Comparison of ENCODE assay signal across 8 mouse cellular contexts in the genomic region with DNA sequence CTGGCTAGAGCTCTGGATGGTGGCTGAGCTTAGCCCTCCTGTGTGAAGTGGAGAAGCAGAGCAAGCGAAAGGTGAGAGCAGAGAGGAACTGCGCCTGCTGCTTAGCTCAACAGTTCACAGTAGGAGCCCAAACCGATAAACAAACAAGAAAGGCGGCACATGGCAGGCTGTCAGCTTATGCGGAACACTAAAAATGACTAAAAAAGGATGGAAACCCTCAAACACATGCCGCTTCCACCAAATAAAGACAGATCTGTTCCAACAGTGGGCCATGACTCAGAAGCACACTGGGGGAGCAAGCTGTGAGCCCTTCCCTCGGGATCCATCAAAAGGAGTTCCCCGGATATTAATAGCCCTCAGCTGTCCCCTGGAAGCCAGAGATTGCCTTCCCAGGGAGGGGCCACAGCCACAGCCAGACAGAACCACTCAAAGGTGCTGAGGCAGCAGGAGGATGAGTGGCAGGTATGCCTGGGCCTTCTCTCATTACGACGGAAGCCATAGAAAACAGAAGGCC. TPM values are rescaled to one million over a fixed set of nuclear protein-coding genes. Genes with fewer than 3 reads are reported as not detected.
DNase-seq lines count a peak whose midpoint lies in the region; ATAC-seq and TF ChIP-seq lines count a peak whose summit lies in the region.

No protein-coding gene starts in this region.

- peaks cover 34% of the 10 kb centered on the region for H3K4me1 ChIP-seq in limb, embryonic 13.5 days
- peaks cover 60% of the 10 kb centered on the region for H3K4me1 ChIP-seq in limb, embryonic 10.5 days
- peaks cover 92% of the 10 kb centered on the region for H3K4me1 ChIP-seq in forebrain, embryonic 10.5 days
- peaks cover 15% of the 10 kb centered on the region for H3K4me1 ChIP-seq in lung, adult 2 months (ENCODE audit: control insufficient read depth, insufficient read depth, low read length)

- no peak overlapping the region for H3K9ac ChIP-seq in limb, embryonic 13.5 days

- H3K36me3 ChIP-seq in limb, embryonic 13.5 days, result no peaks in the 10 kb centered on the region
- no peaks in the 10 kb centered on the region for H3K36me3 ChIP-seq in limb, embryonic 10.5 days
- H3K36me3 ChIP-seq in forebrain, embryonic 10.5 days (replicated peaks), result peaks cover 7% of the 10 kb centered on the region

- CTCF ChIA-PET in Patski (lab: Charles Lee), result interaction anchor here (1.0 to 2.4 kb wide), 3 partner anchors 49 to 56 kb away, joined by 3 to 7 read pairs (median 4); no protein-coding TSS in a partner anchor

- 27% methylated on average over 10 of the region's 10 CpGs for WGBS in limb, embryonic 13.5 days
- WGBS in limb, embryonic 10.5 days, result 23% methylated on average over 10 of the region's 10 CpGs
- WGBS in forebrain, embryonic 10.5 days, result 35% methylated on average over 10 of the region's 10 CpGs
- WGBS in lung, adult 2 months, result 49% methylated on average over 10 of the region's 10 CpGs

- H3K27ac ChIP-seq in limb, embryonic 13.5 days, result no peak overlapping the region
- H3K27ac ChIP-seq in limb, embryonic 10.5 days, result no peak overlapping the region
- H3K27ac ChIP-seq in forebrain, embryonic 10.5 days, result peak overlapping the region; percentile 78

- in situ Hi-C loops in Patski (cut with MboI; ENCODE audit: low pct_unique_long_range_greater_than_20kb), result no loop called here

- TF ChIP-seq CTCF in Patski (IDR thresholded peaks at IDR 0.05), result no peak
- TF ChIP-seq CTCF in lung, adult 2 months (IDR thresholded peaks at IDR 0.05; ENCODE audit: insufficient read depth, low read length), result no peak

- POLR2A ChIA-PET in Patski (lab: Charles Lee), result no interaction called here

- peak; percentile 20; the same call in 1 of the 2 replicates for ATAC-seq in limb, embryonic 13.5 days (ENCODE audit: low FRiP score, low read depth)
- ATAC-seq in Patski, result peak; percentile 58

- peaks cover 20% of the 10 kb centered on the region for H3K27me3 ChIP-seq in limb, embryonic 13.5 days
- peaks cover 67% of the 10 kb centered on the region for H3K27me3 ChIP-seq in limb, embryonic 10.5 days (ENCODE audit: low read depth, poor library complexity, severe bottlenecking)
- H3K27me3 ChIP-seq in Patski, result no peaks in the 10 kb centered on the region
- H3K27me3 ChIP-seq in forebrain, embryonic 10.5 days (ENCODE audit: poor library complexity, severe bottlenecking), result no peaks in the 10 kb centered on the region

- TF ChIP-seq POLR2A in lung, adult 2 months (IDR thresholded peaks at IDR 0.05; ENCODE audit: borderline replicate concordance, extremely low read depth, low read depth, low read length), result no peak

- H3K4me2 ChIP-seq in limb, embryonic 13.5 days (replicated peaks), result no peak overlapping the region

- no peak for DNase-seq in limb, embryonic 10.5 days (ENCODE audit: low spot score)
- DNase-seq in Patski (ENCODE audit: low read depth, low spot score), result peak; percentile 75
- DNase-seq in forebrain, embryonic 10.5 days (ENCODE audit: extremely low spot score, low spot score), result no peak
- peak; percentile 68 to 83 for DNase-seq in layer of hippocampus, adult 8-10 months (ENCODE audit: low spot score in 2 of 2)
- DNase-seq in right cerebral cortex, postnatal 10 days (ENCODE audit: low spot score in 2 of 2), result peak; percentile 58 to 75
- DNase-seq in adrenal gland, postnatal 25 days, result no peak
- DNase-seq in lung, adult 2 months, result no peak

- H3K9me3 ChIP-seq in limb, embryonic 13.5 days, result no peaks in the 10 kb centered on the region
- no peaks in the 10 kb centered on the region for H3K9me3 ChIP-seq in limb, embryonic 10.5 days (replicated peaks)
- no peaks in the 10 kb centered on the region for H3K9me3 ChIP-seq in forebrain, embryonic 10.5 days

- H3K4me3 ChIP-seq in limb, embryonic 13.5 days, result no peak overlapping the region
- no peak overlapping the region for H3K4me3 ChIP-seq in limb, embryonic 10.5 days
- H3K4me3 ChIP-seq in forebrain, embryonic 10.5 days, result no peak overlapping the region
- no peak overlapping the region for H3K4me3 ChIP-seq in lung, adult 2 months (replicated peaks; ENCODE audit: extremely low read depth, low read depth, low read length)

RNA-seq across cellular contexts. Expression of a gene that starts 20.8 kb away (rescaled TPM):
- polyA plus RNA-seq in limb, embryonic 13.5 days (2015; fragmentation: Nextera tagmentation; extraction: Ambion mirVana), result 2.9 and 3.7 TPM in 2 replicates
- polyA plus RNA-seq in limb, embryonic 10.5 days (2016; fragmentation: Nextera tagmentation; extraction: Ambion mirVana), result 4.9 and 5.1 TPM in 2 replicates
- 9.8 TPM for polyA plus RNA-seq in Patski (2021)
- 19.8 and 22.6 TPM in 2 replicates for polyA plus RNA-seq in forebrain, embryonic 10.5 days (2016; fragmentation: Nextera tagmentation; extraction: Ambion mirVana)
- 10 to 100 TPM; 30.2 to 38.8 (median 34.7) TPM for total RNA-seq in layer of hippocampus, adult 8-10 months (2022)
- total RNA-seq in adrenal gland, postnatal 25 days (2021), result 2.3 and 4.6 TPM in 2 replicates
- 19.2 and 19.7 TPM in 2 replicates for polyA plus RNA-seq in lung, adult 2 months (2012; rRNA removed)

Comparison
In these comparisons a context has a peak if more than half of its experiments do, and no peak if none do; other contexts are left out.
1. DNase-seq: peak in Patski (single experiment), layer of hippocampus, adult 8-10 months (2 of 2) and right cerebral cortex, postnatal 10 days (2 of 2); none in limb, embryonic 10.5 days (single experiment), forebrain, embryonic 10.5 days (single experiment), adrenal gland, postnatal 25 days (single experiment) and lung, adult 2 months (single experiment).